ENCODE assay signal across 23 mouse cellular contexts in the genomic region with DNA sequence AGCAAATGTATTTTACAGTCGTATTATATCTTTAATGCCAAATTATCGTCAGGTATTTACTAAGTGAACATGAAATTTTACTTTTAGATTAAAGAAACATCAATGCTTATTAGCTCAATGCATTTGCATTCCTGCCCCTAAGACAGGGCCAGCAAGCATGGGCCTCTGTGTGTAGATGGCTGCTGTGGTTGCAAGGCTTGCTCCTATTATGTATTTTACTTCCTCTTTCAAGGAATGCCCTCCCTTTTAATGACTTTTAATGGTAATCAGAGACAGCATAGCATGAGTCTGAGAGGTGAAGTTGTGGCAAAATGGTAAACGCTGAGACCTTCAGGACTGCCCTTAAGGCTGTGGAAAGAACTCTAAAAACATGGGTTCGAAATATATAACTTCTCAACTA. TPM values are rescaled to one million over a fixed set of nuclear protein-coding genes. Genes with fewer than 3 reads are reported as not detected.
A peak's percentile ranks its signal among the peaks of the same experiment; 100 is the strongest.
DNase-seq lines count a peak whose midpoint lies in the region; ATAC-seq and TF ChIP-seq lines count a peak whose summit lies in the region.
"Had no signal": no experiment of that assay in that cellular context is flagged by ENCODE, and none has a peak within 500 bp of the region (broad histone marks: within the 10 kb centered on the region; RNA-seq: fewer than 3 reads in every experiment).

No protein-coding gene starts in this region.

- H3K36me3 ChIP-seq in G1E (replicated peaks): peaks cover 49% of the 10 kb centered on the region
- H3K36me3 ChIP-seq: forebrain, embryonic 15.5 days had no signal

- TF ChIP-seq CTCF in G1E (IDR thresholded peaks at IDR 0.05; ENCODE audit: low read depth, low read length): no peak

- H3K4me3 ChIP-seq in G1E (ENCODE audit: low read depth, low read length): no peak overlapping the region
- H3K4me3 ChIP-seq: embryonic facial prominence, embryonic 10.5 days; embryonic facial prominence, embryonic 13.5 days; erythroblast, embryonic 14.5 days; forebrain, embryonic 12.5 days; forebrain, embryonic 15.5 days had no signal

- intact Hi-C loops in gastrocnemius, postnatal 36 days (cut with DNase I): no loop called here

- no peaks in the 10 kb centered on the region for H3K27me3 ChIP-seq in G1E (ENCODE audit: insufficient read depth, low read length)
- H3K27me3 ChIP-seq: embryonic facial prominence, embryonic 13.5 days; forebrain, embryonic 12.5 days; forebrain, embryonic 15.5 days had no signal

- peak; percentile 57 for ATAC-seq in G1E (ENCODE audit: extremely low read depth, insufficient number of reproducible peaks, low FRiP score, poor library complexity, severe bottlenecking)
- peak; percentile 48 to 49; a peak in 2 of 4 replicates for ATAC-seq in hematopoietic stem cell, adult 5-6 weeks (replicated peaks in 1 of 2; ENCODE audit: insufficient read depth in 1 of 2, low FRiP score in 2 of 2, low TSS enrichment in 1 of 2, low read depth in 1 of 2, poor library complexity in 2 of 2, severe bottlenecking in 2 of 2)
- ATAC-seq: activated CD4-positive, CD25-positive, alpha-beta regulatory T cell, adult 4 months; forebrain, embryonic 15.5 days; hindbrain, postnatal 0 days; inflammation-experienced regulatory T-cells, adult 6 months; intestine, embryonic 16.5 days had no signal

- no peaks in the 10 kb centered on the region; the same call in 1 of the 2 replicates for H3K9me3 ChIP-seq in G1E (replicated peaks)
- H3K9me3 ChIP-seq: embryonic facial prominence, embryonic 13.5 days; forebrain, embryonic 15.5 days had no signal

- DNase-seq in G1E (ENCODE audit: low spot score) (peak; percentile 17), MEL-GATA-1-ER (ENCODE audit: extremely low read depth, low read depth) (peak; percentile 33)
- DNase-seq in gastrocnemius, postnatal 36 days: no peak
- no peak for DNase-seq in cerebellum, postnatal 36 days
- no peak for DNase-seq in thymus, postnatal 25 days
- DNase-seq: adrenal gland, adult 8-10 months; adrenal gland, postnatal 25 days; cerebellum, adult 11-12 months; cerebellum, adult 8-10 months; cerebellum, postnatal 10 days; embryo, embryonic 11 days; gastrocnemius, postnatal 25 days; heart, adult 11 months had no signal

- H3K4me1 ChIP-seq in G1E (ENCODE audit: insufficient read depth, low read depth, low read length): peaks cover 27% of the 10 kb centered on the region
- H3K4me1 ChIP-seq: embryonic facial prominence, embryonic 10.5 days; embryonic facial prominence, embryonic 13.5 days; forebrain, embryonic 12.5 days; forebrain, embryonic 15.5 days had no signal

RNA-seq across cellular contexts. Expression of a gene that starts 12.8 kb away (rescaled TPM):
- total RNA-seq in G1E (2014; fragmentation: Nextera tagmentation) (164 and 180 TPM in 2 replicates), G1E (2017) (130 and 152 TPM in 2 replicates)
- 18.3 and 19.6 TPM in 2 replicates for polyA plus RNA-seq in G1E (2012)
- 158 and 363 TPM in 2 replicates for total RNA-seq in hematopoietic stem cell, adult 5-6 weeks (2017)
- 100 to 1,000 TPM; 111 to 132 TPM for total RNA-seq in gastrocnemius, postnatal 36 days (2021)

Comparison
In these comparisons a context has a peak if more than half of its experiments do, and no peak if none do; other contexts are left out.
1. DNase-seq: peak in G1E (single experiment) and MEL-GATA-1-ER (single experiment); none in gastrocnemius, postnatal 36 days (0 of 2), cerebellum, postnatal 36 days (0 of 2) and thymus, postnatal 25 days (single experiment).